Mouse (Mus musculus) adrenal gland, postnatal 10 days (tissue): ENCODE measurements around the gene Galnt2. TPM values are rescaled to one million over a fixed set of nuclear protein-coding genes. Genes with fewer than 3 reads are reported as not detected.

Source experiments
- DNase-seq: peaks from one replicate; pipeline ENCODE4 v3.0.0; 2021; ENCODE audit warnings: mixed read lengths
- long read RNA-seq, 2 experiments: library from polyadenylated mRNA; stranded (forward); transcript quantifications; one replicate each; pipeline ENCODE4 v2.0.0; 2021
- total RNA-seq, 2 experiments: library from RNA; stranded (reverse); gene quantifications; 2 replicates each; pipeline ENCODE4 v1.2.3; 2021

Gene Galnt2
- total RNA-seq = 10 to 100 TPM; 60.1 to 67.6 TPM
- long read RNA-seq, experiment 1, full-length matches to known transcripts = 46 of 47 reads
- long read RNA-seq, experiment 1, partial matches to known transcripts = 0 of 47 reads
- long read RNA-seq, experiment 1, other reads (novel, unspliced or antisense) = 1 of 47 reads
- long read RNA-seq, experiment 2, full-length matches to known transcripts = 43 of 46 reads
- long read RNA-seq, experiment 2, partial matches to known transcripts = 0 of 46 reads
- long read RNA-seq, experiment 2, other reads (novel, unspliced or antisense) = 3 of 46 reads

GRCm38 (mm10) chr8:124231176-124231484 is at the start of gene Galnt2:
Galnt2 (plus strand) TSS chr8:124231391.
- DNase-seq = peak; percentile 95

DNA sequence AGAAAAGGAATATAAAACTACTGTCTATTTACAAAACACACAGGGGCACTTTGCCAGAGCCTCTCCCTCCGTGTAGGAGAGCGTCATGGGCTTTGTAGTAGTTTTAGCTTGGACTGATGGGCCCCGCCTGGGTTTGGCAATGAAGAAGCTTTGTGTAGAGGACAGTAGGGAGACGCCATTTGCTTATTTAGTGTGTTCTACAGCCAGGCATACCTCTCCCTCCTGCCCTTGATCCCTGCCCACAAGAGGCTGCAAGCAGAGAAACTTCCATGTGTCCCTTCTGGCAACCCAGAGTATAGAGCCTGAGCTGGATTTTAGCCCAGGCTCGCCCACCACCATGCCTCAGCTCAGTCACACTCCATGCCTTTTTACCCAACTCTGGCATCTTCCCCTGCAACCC is 49.4 kb upstream of the Galnt2 start:
- DNase-seq = peak; percentile 19

- DNase-seq = peak; percentile 78
These were observed 49.0 kb upstream of the Galnt2 start for GRCm38 (mm10) chr8:124182224-124182623.

DNA sequence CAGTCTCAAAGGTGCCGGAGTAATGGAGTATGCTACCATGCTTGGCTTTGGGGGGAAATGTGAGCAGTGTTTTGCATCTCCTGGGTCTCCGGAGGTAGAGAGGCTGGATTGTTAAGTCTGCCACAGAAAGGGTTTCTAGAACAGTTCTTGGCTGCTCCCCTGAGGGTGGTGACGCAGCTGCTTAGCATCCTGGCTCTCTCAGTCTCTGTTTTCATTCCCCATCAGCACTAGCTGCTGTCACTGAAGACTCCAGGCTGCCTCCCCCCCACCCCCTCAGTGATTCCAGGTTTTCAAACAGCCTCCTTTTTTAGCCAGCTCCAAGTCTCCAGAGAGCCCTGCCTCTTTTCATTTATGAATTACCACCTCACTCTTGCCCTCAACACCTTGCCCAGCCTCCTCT is 47.1 kb upstream of the Galnt2 start:
- no peak for DNase-seq

GRCm38 (mm10) chr8:124184507-124184906 is 46.7 kb upstream of the Galnt2 start:
- no peak for DNase-seq

DNA sequence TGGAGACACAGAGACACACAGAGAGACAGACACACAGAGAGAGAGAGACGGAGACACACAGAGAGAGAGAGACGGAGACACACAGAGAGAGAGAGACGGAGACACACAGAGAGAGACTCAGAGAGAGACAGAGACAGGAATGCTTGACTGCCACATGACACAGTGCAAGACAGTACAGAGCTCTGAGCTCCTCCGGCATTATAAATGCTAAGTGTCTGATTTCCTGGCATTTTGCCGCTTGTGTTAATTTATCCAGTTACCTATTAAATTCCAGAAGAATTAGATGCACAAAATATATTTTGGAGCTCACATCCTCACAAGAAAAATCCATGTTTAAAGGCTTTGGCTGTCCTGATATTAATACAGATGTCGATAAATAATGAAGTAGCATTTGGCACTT is 46.1 kb upstream of the Galnt2 start:
- no peak for DNase-seq

GRCm38 (mm10) chr8:124190388-124190787 is 40.8 kb upstream of the Galnt2 start:
- no peak for DNase-seq

DNA sequence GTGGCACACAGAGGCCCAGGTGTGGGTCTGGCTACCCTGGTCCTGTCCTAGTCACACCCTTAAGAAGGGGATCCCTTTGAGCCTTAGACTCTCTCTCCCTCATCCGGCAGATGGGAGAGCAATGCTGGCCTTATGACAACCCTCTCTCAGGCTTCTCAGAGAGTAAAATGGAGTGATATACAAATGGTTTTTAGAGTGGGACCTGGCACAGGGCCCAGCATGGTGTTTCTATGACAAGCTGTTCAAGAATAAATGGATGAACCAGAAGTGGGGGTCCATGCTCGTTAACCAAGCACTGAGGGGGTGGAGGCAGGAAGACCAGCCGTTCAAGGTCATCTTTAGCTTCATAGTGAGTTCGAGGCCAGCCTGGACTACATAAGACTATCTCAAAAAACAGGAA is 38.9 kb upstream of the Galnt2 start:
- DNase-seq = no peak

GRCm38 (mm10) chr8:124192976-124193375 is 38.2 kb upstream of the Galnt2 start:
- DNase-seq = peak; percentile 83

DNA sequence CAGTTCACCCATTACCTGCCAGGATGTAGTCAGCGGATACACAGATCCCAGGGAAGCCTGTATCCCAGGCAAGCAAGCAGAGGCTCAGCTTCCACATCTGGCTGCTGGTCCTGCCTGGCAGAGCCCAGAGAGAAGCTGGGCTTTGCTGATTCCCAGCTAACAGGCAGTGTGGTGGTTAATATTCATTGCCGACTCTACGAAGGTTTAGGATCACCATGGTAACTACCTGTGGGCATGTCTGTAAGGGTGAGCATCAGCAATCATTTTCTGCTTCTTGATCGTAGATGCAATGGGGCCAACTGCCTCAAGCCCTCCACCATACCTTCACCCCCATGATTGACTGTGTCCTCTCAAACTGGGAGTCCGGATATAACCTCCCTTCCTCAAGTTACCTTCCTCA is 37.2 kb upstream of the Galnt2 start:
- no peak for DNase-seq

DNA sequence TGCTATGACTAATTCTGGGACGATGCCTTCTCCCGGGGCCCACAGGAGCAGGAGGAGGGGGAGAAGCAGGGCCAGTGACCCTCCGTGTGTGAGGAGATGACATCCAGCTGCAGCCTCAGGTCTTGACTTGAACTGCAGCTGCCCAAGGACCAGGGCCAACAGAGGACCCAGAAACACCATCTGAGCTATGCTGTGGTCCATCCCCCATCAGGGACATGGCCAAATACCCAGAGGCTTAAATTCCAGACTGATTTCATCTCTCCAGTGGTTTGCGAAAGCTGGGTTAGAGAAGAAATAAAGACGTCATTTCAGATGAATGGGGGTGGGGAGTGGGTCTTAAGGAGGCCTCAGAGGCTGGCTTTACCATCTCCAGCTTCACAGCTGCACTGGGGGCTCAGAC is 35.0 kb upstream of the Galnt2 start:
- peak; percentile 48 for DNase-seq

GRCm38 (mm10) chr8:124196797-124197196 is 34.4 kb upstream of the Galnt2 start:
- no peak for DNase-seq

DNA sequence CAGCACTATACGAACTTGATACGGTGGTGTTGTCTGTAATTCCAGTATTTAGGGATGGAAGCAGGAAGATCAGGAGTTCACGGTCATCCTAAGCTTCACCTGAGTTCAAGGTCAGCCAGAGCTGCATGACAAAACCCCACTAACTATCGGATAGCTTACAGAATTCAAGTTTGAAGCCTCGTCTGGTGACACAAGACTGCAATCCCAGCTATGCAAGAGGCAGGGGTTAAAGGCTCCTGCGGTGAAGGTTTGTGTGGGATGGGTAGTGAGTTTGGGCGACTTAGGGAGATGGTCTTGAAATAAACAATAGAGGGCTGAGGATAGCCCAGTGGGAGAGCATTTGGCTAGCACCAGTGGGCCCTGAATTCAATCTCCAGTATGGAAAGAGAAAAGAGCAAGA is 33.0 kb upstream of the Galnt2 start:
- no peak for DNase-seq

- DNase-seq = peak; percentile 53
These were observed 30.8 kb upstream of the Galnt2 start for GRCm38 (mm10) chr8:124200400-124200799.

GRCm38 (mm10) chr8:124201706-124202105 is 29.5 kb upstream of the Galnt2 start:
- no peak for DNase-seq

DNA sequence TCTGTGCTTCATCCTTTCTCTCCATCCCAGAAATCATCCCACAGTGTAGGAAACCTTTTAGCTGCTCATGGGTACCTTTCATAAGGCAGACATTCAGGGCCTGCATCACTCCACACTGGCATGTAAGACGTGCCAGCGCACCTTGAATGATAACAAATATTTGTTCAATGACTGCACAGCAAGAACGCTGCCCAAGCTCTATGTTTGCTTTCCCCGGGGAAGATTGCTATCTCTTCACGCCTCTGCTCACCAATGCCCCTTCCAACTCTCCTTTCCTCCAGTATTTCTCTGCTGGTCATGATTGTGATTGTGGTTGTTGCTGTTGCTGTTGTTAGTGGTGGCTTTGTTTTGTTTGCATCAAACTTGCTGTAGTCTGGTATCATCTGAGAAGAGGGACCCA is 28.3 kb upstream of the Galnt2 start:
- no peak for DNase-seq

GRCm38 (mm10) chr8:124204001-124204601 is 27.1 kb upstream of the Galnt2 start:
- DNase-seq = no peak

DNA sequence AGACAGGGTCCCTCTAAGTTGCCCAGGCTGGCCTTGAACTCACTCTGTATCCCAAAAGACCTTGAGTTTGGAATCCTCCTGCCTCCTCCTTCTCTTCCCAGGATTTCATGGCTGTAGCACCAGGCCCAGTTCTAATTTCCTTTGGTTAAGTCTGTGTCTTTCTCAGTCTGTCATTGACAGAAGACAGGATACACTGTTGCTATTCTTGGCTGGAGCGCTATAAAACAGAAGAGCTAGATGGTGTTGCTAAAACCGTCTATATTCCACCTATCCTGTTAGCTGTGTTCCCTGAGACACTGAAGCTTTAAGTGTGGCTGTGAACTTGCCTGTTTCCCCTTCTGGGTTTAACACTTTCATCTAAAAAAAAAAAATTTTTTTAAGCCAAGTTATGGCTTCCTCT is 19.0 kb upstream of the Galnt2 start:
- no peak for DNase-seq

DNA sequence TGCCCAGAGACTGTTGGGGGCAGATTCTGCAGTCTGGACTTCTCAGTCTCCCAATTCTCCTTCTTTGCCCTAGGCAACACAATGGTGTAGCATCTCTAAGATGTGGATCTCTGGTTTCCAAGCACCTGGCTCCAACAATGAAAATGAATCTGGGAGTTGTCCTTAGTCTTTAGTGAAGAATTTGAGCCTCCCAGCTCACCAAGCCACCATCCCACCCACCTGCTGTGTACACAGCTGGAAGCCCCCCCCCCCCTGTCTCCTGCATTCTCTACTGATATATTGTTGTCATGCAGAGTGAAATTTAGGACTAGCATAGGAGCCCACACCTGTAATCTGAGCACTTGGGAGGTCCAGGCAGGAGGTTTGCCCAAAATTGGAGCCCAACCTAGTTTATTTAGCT is 14.2 kb upstream of the Galnt2 start:
- no peak for DNase-seq

DNA sequence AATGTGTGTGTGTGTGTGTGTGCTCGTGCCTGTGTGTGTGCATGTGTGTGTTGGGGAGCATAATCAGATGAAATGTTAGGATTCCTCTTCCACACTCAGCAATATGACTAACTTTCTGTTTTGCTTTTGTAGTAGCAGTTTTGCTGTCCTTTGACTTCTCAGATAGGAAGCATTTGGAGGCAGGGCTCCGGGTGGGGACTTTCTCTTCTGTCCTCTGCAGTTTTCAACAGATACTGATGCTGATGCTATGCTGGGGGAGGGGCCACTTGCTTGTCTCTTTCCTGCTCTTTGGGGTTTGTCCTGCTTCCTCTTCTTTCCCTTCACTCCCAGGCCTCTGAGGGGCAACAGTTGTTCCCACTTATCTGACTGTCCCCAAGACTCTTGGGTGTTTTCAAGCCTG is 1.3 kb upstream of the Galnt2 start:
- DNase-seq = no peak

GRCm38 (mm10) chr8:124230496-124231175 is 555 bp upstream of the Galnt2 start:
- no peak for DNase-seq

DNA sequence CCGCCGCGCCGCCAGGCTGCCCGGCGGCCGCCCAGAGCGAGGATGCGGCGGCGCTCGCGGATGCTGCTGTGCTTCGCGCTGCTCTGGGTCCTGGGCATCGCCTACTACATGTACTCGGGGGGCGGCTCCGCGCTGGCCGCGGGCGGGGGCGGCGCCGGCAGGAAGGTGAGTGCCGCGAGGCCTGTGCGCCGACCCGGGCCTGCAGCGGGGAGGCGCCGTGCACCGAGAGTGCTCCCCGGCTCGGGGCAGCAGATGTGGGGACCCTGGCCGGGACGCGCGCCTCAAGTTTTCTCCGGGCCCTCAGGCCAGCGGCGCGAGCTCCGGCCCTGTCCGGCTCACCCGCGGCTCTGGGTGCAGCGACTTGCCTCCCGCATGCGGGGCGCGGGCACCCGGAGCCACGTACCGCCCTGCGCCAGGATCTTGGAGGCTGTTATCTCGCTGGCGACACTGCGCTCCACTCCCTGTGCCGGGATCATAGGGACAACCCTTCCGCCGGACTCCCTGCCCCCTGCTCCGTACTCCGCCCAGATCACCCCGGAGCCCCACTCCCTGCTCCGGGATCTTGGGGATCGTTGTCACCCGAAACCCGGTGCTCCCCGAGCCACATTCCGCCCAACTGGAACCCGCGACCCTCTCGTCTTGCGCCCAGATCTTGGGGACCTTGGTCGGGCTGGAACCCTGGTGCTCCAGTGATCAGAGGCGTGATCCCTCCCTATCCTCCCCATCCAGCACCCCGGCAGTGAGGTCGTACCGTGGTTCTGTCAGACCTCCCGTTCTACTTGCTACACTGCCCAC is 491 bp downstream of the Galnt2 start:
- peak; percentile 65 for DNase-seq

DNA sequence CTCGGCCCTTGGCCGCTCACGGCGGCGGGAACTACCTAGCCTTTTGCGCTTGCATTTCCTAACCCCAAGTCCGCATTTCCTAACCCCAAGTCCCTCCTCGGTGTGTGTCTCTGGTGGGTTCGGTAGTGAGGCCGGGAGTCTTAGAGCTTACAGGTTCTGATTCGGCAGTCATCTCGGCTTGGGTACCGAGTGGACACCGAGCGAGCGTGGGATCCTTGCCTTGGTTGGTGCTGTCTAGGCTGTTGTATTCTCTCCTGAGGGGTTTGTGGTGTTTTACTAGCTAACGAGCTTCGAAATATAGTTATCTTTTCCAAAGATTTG is 1.0 kb downstream of the Galnt2 start:
- no peak for DNase-seq
